Mouse (Mus musculus): ENCODE measurements around the gene Cdh16. TPM values are rescaled to one million over a fixed set of nuclear protein-coding genes. Genes with fewer than 3 reads are reported as not detected.
A peak's percentile ranks its signal among the peaks of the same experiment; 100 is the strongest.
"Not testable (repeated sequence)": the region's sequence is repeated elsewhere in the genome, so short reads cannot be mapped to it uniquely, and the experiment has no call there.

The Cdh16 gene
- total RNA-seq, 1 experiment from 2014 or later, result not detected

DNA sequence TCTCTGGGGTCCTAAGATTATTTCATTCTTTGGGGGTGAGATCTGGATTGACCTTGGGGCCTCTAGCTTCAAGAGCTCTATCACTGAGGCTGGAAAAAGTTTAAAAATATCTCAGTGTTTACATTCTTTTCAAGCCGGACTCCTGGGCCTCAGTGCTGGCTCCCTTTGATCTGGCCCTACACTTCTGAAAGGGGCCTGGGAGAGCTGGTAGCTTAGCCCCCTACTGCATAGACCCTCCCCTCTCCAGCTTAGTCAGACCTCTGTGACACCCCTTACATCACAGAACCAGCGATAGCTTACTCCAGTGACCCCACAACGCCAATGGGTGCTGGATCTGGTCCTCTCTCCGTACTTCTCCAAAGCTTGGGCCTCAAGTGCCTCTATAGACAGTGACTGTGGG lies 12.6 kb downstream of the Cdh16 start:
- no peak for DNase-seq

DNA sequence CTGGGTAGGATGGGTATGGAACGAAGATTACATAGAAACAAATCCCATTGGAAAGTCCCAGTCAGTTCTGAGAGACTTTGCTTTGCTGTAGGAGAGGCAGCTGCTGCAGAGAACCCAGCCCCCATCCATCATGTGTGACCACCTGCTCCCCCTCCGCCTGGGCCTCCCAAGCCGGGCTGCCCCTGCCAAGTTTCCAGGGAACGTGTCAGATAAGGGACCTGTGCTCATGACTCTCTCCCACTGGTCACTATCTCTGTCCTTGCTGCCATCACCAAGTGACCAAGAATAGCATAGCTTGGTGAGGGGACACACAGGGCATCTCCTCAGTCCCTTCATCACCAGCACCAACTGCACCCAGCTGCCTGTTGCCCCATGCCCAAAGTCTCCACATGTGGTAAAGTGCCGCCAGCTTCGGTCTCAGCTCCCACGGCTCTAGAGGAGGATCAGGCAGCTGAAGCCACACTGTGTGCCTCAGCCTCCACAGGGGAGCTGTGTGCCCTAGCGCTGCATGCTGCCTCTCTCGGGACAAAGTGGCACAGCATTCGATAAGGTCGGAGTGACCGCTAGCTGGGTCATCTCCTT lies 13.9 kb downstream of the Cdh16 start:
- DNase-seq, result no peak

DNA sequence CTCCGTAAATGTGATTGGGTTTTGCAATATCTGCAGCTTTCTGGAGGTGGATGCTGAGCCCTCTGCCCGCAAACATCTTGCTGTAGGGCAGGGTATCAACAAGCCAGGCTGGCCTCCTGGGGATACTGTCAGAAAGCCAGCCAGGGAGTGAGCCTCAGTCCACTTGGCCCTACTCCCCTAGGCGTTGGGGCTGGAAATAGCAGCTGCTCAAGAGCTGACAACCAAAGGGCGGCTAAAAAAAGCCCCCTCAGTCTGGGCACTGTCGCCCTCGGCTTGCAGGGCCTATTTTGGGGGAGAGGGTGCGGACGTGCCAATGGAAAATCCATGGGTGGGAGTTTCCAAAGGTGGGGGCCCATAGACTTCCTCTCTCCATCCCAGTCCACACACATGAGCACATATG lies 15.0 kb downstream of the Cdh16 start:
- DNase-seq, result no peak

DNA sequence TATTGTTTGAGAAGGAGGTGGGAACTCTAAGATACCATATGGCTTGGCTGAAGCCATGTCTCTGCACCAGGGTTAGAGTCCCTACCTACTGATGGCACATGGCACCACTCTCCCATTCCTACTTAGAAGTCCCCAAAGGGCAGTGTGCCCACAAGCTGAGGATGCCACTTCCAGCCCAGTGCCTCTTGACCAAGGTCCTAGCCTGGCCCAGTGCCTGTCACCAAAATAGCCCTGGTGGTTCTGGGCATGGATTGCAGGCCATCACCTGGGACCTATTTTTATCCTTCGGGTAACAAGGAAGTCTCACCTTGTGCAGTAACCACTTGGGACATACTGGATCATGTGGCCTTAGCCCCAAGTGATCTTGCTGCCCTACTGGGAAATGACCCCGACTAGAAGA lies 16.3 kb downstream of the Cdh16 start:
- DNase-seq, result no peak

DNA sequence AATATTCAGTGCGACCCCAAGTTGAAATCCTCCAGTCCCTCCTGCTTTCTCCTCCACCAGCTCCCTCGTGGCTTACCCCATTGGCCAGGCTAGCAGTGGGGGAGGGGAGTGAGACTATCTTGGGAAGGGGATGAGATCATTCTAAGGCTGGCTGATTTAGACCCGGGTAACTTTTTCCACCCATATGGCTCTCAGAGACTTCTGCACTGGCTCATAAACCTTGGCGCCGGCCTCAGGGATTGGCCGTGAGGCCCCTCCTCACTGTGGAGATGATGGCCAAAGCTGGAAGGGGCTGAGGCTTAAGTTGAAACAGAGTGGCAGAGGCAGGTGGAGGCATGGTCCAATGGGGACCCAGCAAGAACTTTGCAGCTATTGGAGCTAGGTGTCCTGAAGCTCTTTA lies 17.9 kb downstream of the Cdh16 start:
- no peak for DNase-seq

DNA sequence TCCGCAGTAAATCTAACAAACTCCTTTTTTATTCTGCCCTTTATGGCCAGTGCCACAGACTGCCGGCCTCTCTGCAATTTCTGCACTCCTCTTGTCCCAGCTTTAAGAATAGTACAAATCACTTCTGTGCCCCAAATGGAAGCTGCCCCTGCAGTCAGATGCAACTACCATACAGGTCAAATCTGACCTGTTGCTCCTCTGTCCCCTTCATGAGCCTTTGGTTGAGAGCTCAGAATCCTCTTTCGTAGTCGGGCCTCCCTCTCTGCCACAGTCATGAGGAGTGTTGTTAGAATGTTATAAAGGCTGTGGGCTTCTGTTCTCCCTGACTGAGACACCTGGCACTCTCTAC lies 21.0 kb downstream of the Cdh16 start:
- no peak for DNase-seq

DNA sequence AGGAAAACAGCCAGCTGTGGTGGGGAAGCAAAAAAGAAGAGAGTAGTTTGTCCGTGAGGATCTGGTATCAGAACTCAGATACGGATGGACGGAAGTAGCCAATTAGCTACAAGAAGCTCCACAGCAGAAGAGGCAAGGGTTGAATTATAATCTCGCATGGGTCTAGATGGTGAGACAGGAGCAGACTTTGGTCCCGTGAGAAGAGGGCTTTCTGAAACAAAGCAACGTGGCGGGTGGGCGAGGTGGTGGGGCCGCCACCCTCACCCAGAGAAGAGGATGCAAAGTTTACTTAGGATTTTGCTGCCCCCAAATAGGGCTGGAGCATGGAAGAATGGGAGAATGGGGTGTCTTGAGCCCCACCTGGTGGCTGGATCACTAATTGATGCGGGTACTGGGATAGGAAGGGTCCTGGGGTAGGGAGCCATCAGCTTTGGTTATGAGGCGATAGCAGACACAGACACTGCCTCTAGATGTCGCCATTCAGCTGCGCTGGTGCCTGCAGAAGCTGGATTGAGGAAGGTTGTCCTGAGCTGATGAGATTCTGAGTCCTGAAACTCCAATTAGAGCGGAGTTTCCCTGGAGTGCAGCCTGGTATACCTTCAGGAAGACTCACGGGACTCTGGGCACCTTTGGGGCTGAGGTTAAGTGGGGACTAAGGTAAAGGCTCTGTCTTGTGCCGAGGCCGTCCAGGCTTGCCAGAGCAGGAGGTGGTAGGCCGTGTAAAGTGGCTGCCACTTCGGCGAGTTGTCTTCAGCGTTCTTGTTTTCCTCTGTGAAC lies 21.5 kb downstream of the Cdh16 start:
- DNase-seq, result peak; percentile 89

DNA sequence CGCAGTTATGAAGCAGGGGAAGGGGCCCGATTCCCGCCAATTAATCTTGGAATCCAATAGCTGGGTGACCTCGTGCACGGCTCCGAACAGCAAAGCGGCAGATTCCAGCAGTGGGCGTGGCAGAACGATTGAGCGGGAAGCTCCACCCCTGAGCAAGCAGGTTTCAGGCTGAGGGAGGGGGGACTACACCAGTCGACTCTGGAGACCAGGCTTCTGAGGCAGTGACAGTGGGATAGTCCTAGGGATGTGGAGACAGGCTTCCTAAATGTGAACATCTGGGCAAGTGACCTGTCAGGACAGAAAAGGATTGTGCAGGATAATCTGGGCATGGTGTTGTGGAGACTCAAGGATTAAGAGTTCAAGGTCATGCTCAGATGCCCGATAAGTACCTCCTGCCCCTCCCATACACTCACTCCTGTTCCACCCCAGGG lies 22.2 kb downstream of the Cdh16 start:
- no peak for DNase-seq

DNA sequence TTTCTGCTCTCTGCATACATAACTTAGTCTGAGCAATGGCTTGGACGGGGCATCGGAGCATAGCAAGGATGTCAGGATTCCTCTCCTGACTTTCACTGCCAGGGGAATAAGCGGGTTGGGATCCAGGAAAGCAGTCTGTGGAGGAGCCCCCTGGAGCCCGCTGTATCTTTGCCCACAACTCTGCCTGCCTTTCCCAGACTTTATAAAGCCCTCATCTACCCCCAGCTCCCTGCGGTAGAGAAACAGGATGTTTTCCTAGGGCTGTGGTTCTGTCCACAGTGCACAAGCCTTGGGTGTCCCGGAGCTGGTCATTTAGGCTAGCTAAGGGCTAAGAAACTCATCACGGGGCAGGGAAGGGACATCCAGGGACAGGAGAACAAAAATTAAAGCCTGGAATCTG lies 22.8 kb downstream of the Cdh16 start:
- DNase-seq, result no peak

DNA sequence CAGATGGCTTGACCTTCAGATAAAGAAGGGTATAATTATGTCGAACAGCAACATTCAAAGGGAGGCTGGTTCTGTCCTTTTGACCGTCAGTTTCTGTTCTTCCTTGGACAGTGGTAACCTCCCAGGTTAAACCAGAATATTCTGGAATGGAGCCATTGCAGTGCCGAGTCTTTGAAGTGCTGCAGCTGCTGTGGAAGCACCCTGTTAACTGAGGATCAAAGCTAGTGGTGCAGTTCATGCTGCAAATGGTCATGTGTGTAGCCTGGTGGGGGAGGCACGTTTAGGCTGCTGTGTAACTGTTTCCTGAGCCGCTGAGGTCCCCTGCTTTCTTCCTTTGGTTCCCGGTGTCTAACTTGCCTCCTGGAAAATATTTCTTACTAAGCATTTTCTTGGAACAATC lies 25.7 kb downstream of the Cdh16 start:
- DNase-seq, result peak; percentile 60

DNA sequence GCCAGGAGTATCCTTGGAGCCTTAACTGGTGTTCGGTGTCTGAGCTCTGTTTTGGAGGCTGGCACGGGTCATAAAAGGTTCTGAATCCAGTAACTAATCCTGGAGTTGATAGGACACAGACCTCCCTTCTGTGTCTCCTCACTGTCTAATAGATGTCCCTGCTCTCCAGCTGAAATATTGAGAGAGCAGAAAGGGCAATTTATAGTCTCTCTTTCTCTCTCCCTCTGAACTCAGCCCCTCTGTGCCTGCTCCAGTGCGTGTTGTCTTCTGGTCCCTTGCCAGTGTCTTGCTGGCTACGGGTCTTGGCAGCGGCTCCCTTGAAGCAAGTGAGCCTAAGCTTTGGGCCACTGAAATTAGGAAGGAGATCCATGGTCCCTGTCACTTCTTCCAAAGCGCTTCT lies 26.5 kb downstream of the Cdh16 start:
- DNase-seq, result peak; percentile 64

DNA sequence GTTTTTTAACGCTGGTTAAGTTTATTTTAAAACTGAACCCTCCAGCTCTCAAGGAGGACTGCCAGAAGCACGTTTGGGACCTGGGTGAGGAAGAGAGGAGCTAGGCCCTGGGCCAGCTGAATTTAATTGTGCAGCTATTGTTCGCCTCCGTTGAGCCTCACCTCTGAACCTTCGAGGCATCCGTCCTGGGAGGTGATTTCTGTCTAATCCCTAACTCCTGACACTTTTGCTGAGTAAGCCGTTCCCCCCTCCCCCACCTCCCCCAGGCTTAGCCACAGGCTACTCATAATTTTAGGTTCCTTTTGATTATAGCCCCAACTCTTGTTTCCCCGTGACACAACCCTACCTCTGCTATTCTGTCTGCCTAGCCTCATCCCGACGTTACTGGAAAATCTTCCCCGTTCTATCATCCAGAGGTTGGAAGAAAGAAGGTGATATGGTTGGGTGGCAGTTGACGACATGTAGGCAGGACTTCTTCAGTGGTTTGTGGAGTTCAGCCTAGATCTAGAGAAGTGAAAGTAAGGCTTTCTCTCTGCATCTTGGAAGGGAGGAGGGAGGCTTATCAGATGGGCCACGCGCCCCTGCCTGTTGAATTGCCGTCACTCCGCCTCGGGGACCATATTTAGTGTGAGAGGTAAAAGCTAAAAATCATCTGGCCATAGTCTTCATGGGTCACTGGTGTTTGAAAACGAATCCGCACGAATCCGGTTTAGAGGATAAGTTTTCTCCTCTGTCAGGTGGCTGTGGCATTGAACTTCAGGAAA lies 28.2 kb downstream of the Cdh16 start:
- DNase-seq, result peak; percentile 49

DNA sequence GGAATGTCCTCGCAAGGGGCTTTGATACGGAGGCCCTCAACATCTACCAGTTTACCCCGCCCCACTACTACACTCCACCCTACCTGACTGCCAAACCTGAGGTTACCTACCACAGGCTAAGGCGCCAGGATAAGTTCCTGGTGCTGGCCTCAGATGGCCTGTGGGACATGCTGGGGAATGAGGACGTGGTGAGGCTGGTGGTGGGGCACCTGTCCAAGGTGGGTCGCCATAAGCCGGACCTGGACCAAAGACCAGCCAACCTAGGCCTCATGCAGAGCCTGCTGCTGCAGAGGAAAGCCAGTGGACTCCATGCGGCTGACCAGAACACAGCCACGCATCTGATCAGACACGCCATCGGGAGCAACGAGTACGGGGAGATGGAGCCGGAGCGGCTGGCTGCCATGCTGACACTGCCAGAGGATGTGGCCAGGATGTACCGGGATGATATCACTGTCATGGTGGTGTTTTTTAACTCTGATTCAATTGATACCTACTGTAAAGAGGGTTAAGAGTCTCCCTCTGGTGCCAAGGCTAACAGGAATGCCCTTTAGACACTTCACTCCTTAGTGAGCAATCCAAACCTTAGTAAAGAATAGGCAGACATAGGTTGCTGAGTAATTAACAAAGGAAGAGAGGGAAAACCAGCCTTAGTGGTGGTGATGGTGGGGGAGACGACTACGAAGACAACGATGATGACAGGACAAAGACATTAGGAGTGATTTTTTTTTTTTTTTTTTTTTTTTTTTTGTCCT lies 29.4 kb downstream of the Cdh16 start:
- DNase-seq, result no peak

DNA sequence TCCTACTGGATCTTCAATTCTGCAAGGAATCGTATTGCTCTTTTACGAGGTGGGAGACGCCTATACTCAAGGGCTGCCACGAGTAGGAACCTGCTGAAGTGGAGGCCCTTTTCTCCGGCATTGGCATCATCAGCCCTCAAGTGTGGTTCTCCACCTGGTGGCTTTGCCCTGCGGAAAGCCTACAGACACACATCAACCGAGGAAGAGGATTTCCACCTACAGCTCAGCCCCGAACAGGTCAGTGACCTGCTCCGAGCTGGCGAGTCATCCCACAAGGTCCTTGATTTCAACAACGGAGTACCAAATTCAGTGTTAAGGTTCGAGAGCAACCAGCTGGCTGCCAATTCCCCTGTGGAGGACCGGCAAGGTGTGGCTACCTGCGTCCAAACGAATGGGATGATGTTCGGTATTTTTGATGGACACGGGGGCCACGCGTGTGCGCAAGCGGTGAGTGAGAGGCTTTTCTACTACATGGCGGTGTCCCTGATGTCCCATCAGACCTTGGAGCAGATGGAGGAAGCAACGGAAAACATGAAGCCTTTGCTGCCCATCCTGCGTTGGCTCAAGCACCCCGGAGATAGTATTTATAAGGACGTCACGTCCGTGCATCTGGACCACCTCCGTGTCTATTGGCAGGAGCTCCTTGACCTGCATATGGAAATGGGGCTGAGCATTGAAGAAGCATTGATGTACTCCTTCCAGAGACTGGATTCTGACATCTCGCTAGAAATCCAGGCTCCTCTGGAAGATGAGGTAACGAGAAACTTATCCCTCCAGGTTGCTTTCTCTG lies 30.5 kb downstream of the Cdh16 start:
- DNase-seq, result no peak

DNA sequence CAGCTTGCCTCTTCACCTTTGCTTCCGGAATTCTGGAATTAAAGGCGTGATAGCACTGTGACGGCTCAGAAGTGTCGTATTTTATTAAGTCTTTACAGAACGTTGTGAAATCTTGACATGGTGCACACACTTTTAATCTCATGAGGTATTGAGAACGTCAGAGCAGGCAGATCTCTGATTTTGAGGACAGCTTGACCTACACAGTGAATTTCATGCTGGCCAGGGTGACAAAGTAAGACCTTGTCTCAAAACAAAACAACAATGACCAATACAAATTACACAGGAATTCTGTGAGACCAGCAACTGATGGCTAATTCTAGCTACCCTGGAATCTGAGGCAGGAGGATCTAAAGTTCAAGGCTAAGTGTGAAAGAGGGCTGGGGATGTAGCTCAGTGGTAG lies 31.6 kb downstream of the Cdh16 start:
- DNase-seq, result no peak

DNA sequence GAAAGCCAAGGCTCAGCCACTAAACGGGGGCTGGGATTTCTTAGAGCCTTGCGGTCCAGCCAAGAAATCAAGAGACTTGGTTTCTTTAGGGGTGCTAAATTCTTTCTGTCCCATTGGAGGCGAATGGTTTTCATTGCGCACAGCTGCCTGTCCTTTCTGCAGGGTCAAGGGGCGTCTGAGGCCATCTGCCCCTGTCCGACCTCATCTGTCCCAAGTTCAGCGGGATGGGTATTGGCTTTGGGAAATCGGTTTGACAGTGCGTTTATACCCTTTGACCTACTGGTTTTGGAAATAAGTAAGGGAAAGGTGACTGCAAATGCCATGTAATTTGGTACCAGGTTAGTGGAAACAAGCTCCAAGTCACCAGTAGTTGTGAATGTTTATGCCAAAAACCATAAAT lies 32.3 kb downstream of the Cdh16 start:
- DNase-seq, result no peak

DNA sequence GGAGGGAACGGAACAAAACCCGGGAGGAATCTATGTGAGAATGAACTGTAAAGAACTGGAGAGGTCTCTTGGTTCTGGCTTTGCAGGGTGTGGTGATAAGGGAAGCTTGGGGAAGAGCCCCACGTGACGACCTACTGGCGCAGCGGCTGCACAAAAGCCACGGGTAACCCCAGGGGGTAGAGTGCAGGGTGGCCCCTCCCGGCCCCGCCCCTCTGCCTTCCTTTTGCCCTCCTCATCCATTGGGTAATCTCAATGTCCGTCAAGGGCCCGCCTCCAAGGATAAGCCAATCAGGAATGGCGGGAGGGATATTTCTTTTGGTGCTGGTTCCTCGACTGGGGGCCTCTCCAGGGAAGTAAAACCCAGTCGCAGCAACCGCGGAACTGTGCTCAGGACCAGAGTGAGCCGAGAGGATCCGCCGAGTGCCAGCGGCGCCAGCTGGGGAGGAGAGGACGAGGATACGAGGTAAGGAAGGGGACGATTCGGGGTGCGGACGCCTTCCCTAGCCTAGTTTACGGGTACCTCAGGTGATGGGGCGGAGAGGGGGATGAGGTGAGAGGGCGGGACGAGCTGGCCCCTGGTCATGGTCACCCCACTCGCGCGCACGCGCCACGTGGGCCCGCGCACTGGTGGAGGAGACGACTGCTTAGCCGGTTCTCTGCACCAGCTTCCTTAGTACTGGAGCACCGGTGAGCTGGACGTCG lies 32.9 kb downstream of the Cdh16 start, which contains the start of gene Pdp2:
Pdp2 (plus strand) TSS at position 319 of the 702 bp plus-strand sequence.
- peak; percentile 94 for DNase-seq

DNA sequence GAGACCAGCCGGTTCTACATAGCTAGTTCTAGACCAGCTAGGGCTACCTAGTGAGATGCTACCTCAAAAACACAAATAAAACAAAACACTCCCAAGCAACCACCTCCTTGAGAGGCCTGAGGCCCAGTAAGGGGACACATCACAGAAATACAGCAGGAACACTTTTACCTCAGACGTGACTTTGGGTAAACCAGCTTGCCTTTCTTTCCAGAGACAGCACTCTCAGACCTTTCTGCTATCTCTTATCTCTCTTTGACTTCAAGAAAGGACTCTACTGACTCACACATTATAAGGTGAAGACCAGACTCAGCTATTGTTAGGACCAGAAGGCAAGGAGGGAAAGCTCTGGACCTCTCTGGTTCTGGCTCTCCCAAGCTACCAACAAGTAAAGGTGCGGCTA lies 33.9 kb downstream of the Cdh16 start:
- no peak for DNase-seq

DNA sequence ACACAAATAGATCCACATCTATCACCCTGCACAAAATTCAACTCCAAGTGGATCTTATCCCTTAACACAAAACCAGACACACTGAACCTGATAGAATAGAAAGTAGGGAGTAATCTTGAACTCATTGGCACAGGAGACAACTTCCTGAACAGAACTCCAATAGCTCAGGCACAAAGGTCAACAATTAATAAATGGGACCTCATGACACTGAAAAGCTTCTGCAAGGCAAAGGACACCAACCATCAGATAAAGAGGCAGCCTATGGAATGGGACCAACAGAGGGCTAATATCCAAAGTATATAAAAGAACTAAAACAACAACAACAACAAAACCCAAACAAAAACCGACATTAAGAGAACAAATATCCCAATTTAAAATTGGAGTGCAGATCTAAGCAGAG lies 39.7 kb downstream of the Cdh16 start:
- DNase-seq, result no peak

DNA sequence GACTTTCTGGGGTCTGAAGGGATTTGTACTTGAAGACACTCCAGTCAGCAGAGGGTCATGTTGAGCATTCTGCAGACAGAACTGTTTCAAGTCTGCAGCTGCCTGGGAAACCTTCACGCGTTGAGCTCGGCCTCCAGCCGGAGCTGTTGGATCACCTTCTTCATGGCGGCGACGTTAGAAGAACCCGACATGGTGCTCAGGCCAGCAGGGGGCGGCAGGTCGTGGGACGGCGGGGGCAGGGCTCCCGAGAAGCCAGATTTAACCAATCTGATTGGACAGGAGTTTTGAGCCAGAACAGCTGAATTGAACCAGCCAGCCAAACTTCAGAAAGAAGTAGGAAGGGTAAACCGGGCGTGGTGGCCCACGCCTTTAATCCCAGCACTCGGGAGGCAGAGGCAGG lies 46.6 kb downstream of the Cdh16 start:
- DNase-seq, result not testable (repeated sequence)

DNA sequence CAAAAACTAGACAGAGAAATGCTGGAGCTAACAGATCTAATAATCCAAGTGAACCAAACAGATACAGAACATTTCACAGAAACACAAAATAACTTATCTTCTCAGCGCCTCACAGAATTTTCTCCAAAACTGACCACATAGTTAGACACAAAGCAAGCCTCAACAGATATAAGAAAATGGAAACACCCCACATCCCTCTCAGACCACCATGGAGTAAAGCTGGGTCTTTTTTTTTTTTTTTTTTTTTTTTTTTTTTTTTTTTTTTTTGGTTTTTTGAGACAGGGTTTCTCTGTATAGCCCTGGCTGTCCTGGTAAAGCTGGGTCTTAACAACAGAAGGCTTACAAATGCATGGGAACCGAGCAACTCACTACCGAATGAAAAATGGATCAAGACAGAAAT lies 47.4 kb downstream of the Cdh16 start:
- DNase-seq, result no peak
